Mouse (Mus musculus) embryonic facial prominence, embryonic 15.5 days (tissue): ENCODE data around the gene Gm48551. TPM values are rescaled to one million over a fixed set of nuclear protein-coding genes. Genes with fewer than 3 reads are reported as not detected.
A peak's percentile ranks its signal among the peaks of the same experiment; 100 is the strongest.

Experiments
- ATAC-seq: fragments of 200-750 bp; cut with Nextera tagmentation; 2 replicates; pipeline ENCODE4 v1.8.0; 2017; ENCODE audit warnings: low read depth, moderate TSS enrichment; ENCODE audit not compliant: insufficient number of reproducible peaks, low FRiP score, low TSS enrichment
- H3K27ac ChIP-seq: fragments of 300-500 bp; sonication (generic); replicated peaks from 2 replicates; pipeline ENCODE4 v1.5.1; 2015; ENCODE audit warnings: mild to moderate bottlenecking, inconsistent platforms
- H3K27me3 ChIP-seq: fragments of 300-500 bp; sonication (generic); 2 replicates; pipeline ENCODE4 v1.6.1; 2015; ENCODE audit warnings: inconsistent platforms
- H3K36me3 ChIP-seq: fragments of 300-500 bp; sonication (generic); 2 replicates; pipeline ENCODE4 v1.6.1; 2015; ENCODE audit warnings: mild to moderate bottlenecking, inconsistent platforms
- H3K4me1 ChIP-seq: fragments of 300-500 bp; sonication (generic); 2 replicates; pipeline ENCODE4 v1.6.1; 2015; ENCODE audit warnings: inconsistent platforms
- H3K4me2 ChIP-seq: fragments of 300-500 bp; sonication (generic); replicated peaks from 2 replicates; pipeline ENCODE4 v1.6.1; 2015; ENCODE audit warnings: mild to moderate bottlenecking, inconsistent platforms
- H3K4me3 ChIP-seq: fragments of 300-500 bp; sonication (generic); replicated peaks from 2 replicates; pipeline ENCODE4 v1.5.1; 2015; ENCODE audit warnings: mild to moderate bottlenecking, inconsistent platforms
- H3K9ac ChIP-seq: fragments of 300-500 bp; sonication (generic); 2 replicates; pipeline ENCODE4 v1.6.1; 2015; ENCODE audit warnings: inconsistent platforms
- H3K9me3 ChIP-seq: fragments of 300-500 bp; sonication (generic); replicated peaks from 2 replicates; pipeline ENCODE4 v1.6.1; 2016; ENCODE audit warnings: inconsistent platforms
- WGBS: fragments of 180-500 bp; shearing (Covaris S2); methylation state at CpG from one replicate; pipeline ENCODE4 v1.1.7; 2015; 5-methylcytosine and 5-hydroxymethylcytosine counted together
- polyA plus RNA-seq: library from polyadenylated mRNA; unstranded; fragments of >200 nt; fragmentation: Nextera tagmentation; extraction: Ambion mirVana; gene quantifications from 2 replicates; pipeline ENCODE4 v1.2.1, GENCODE M21; 2015

Gene Gm48551
- polyA plus RNA-seq, 1 experiment from 2014 or later, result 3.1 TPM

- Histone ChIP-seq H3K36me3 (peaks cover 31% of the 10 kb centered on the region), H3K9ac (peak overlapping the region; percentile 88), H3K9me3 (no peaks in the 10 kb centered on the region), H3K27me3 (no peaks in the 10 kb centered on the region), H3K27ac (peak overlapping the region; percentile 29), H3K4me3 (peak overlapping the region; percentile 74), H3K4me2 (peak overlapping the region; percentile 77), H3K4me1 (peaks cover 34% of the 10 kb centered on the region)
- ATAC-seq, result no peak
- WGBS, result 44% methylated on average over 2 of the region's 2 CpGs
These were observed 7.0 kb upstream of the Gm48551 start for GRCm38 (mm10) chr10:81377362-81377664.

- Histone ChIP-seq H3K27ac (peak within 1 kb of the TSS; percentile 80), H3K27me3 (no peaks in the 10 kb centered on the region), H3K4me2 (peak within 1 kb of the TSS; percentile 77), H3K36me3 (peaks cover 24% of the 10 kb centered on the region), H3K4me1 (peaks cover 34% of the 10 kb centered on the region), H3K4me3 (peak within 1 kb of the TSS; percentile 74), H3K9me3 (no peaks in the 10 kb centered on the region), H3K9ac (peak within 1 kb of the TSS; percentile 88)
- no peak for ATAC-seq
- WGBS, result 0% methylated on average over 50 of the region's 59 CpGs
These were observed 6.3 kb upstream of the Gm48551 start, which contains the start of gene Fzr1 for GRCm38 (mm10) chr10:81377793-81378552. Gene Fzr1, minus strand, starts transcription at chr10:81378516.

GRCm38 (mm10) chr10:81378553-81379182 is 5.6 kb upstream of the Gm48551 start:
- ATAC-seq, result peak; percentile 97
- Histone ChIP-seq H3K27me3 (no peaks in the 10 kb centered on the region), H3K27ac (peak overlapping the region; percentile 80), H3K4me3 (peak overlapping the region; percentile 74), H3K4me2 (peak overlapping the region; percentile 77), H3K36me3 (peaks cover 17% of the 10 kb centered on the region), H3K9ac (peak overlapping the region; percentile 39), H3K4me1 (peaks cover 34% of the 10 kb centered on the region), H3K9me3 (no peaks in the 10 kb centered on the region)
- WGBS, result 1% methylated on average over 46 of the region's 46 CpGs

GRCm38 (mm10) chr10:81379183-81379553 is 5.1 kb upstream of the Gm48551 start:
- 60% methylated on average over 3 of the region's 3 CpGs for WGBS
- no peaks in the 10 kb centered on the region for H3K27me3 ChIP-seq
- H3K27ac ChIP-seq, result peak overlapping the region; percentile 80
- peak overlapping the region; percentile 39; the same call in 1 of the 2 replicates for H3K9ac ChIP-seq
- H3K4me2 ChIP-seq, result peak overlapping the region; percentile 77
- H3K36me3 ChIP-seq, result peaks cover 12% of the 10 kb centered on the region
- no peaks in the 10 kb centered on the region for H3K9me3 ChIP-seq
- ATAC-seq, result no peak
- peaks cover 34% of the 10 kb centered on the region for H3K4me1 ChIP-seq
- peak overlapping the region; percentile 74 for H3K4me3 ChIP-seq

GRCm38 (mm10) chr10:81379809-81380378 is 4.4 kb upstream of the Gm48551 start:
- Histone ChIP-seq H3K9ac (no peak overlapping the region), H3K27ac (no peak overlapping the region), H3K4me3 (no peak overlapping the region), H3K27me3 (no peaks in the 10 kb centered on the region), H3K4me1 (peaks cover 38% of the 10 kb centered on the region), H3K36me3 (peaks cover 10% of the 10 kb centered on the region; the same call in 1 of the 2 replicates), H3K9me3 (no peaks in the 10 kb centered on the region), H3K4me2 (no peak overlapping the region)
- 80% methylated on average over 6 of the region's 6 CpGs for WGBS
- ATAC-seq, result no peak

GRCm38 (mm10) chr10:81382039-81382438 is 2.2 kb upstream of the Gm48551 start:
- H3K9me3 ChIP-seq, result no peaks in the 10 kb centered on the region
- no peak for ATAC-seq
- WGBS, result 73% methylated on average over 5 of the region's 5 CpGs
- H3K27ac ChIP-seq, result no peak overlapping the region
- H3K4me2 ChIP-seq, result no peak overlapping the region
- H3K27me3 ChIP-seq, result no peaks in the 10 kb centered on the region
- H3K36me3 ChIP-seq, result peaks cover 12% of the 10 kb centered on the region
- no peak overlapping the region for H3K9ac ChIP-seq
- H3K4me3 ChIP-seq, result no peak overlapping the region
- peaks cover 34% of the 10 kb centered on the region for H3K4me1 ChIP-seq

GRCm38 (mm10) chr10:81384605-81384982 is 328 bp downstream of the Gm48551 start:
- H3K4me3 ChIP-seq, result peak overlapping the region; percentile 91
- under 1% methylated on average over 19 of the region's 19 CpGs for WGBS
- peaks cover 38% of the 10 kb centered on the region for H3K36me3 ChIP-seq
- ATAC-seq, result no peak
- H3K27ac ChIP-seq, result peak overlapping the region; percentile 89
- no peaks in the 10 kb centered on the region for H3K9me3 ChIP-seq
- H3K4me1 ChIP-seq, result peaks cover 27% of the 10 kb centered on the region
- peak overlapping the region; percentile 95 for H3K4me2 ChIP-seq
- H3K27me3 ChIP-seq, result no peaks in the 10 kb centered on the region
- peak overlapping the region; percentile 70 for H3K9ac ChIP-seq

GRCm38 (mm10) chr10:81385603-81386306 is 1.5 kb downstream of the Gm48551 start:
- Histone ChIP-seq H3K4me1 (peaks cover 33% of the 10 kb centered on the region), H3K27me3 (no peaks in the 10 kb centered on the region), H3K27ac (no peak overlapping the region), H3K36me3 (peaks cover 38% of the 10 kb centered on the region), H3K4me2 (peak overlapping the region; percentile 95), H3K9ac (no peak overlapping the region), H3K9me3 (no peaks in the 10 kb centered on the region), H3K4me3 (peak overlapping the region; percentile 91)
- 84% methylated on average over 22 of the region's 22 CpGs for WGBS
- ATAC-seq, result no peak

- Histone ChIP-seq H3K9me3 (no peaks in the 10 kb centered on the region), H3K36me3 (peaks cover 38% of the 10 kb centered on the region), H3K27me3 (no peaks in the 10 kb centered on the region), H3K4me3 (no peak overlapping the region), H3K27ac (no peak overlapping the region), H3K9ac (no peak overlapping the region), H3K4me2 (no peak overlapping the region), H3K4me1 (peaks cover 32% of the 10 kb centered on the region)
- ATAC-seq, result no peak
- 92% methylated on average over 20 of the region's 20 CpGs for WGBS
These were observed 3.5 kb downstream of the Gm48551 start for GRCm38 (mm10) chr10:81387716-81388115.

GRCm38 (mm10) chr10:81388505-81389055 is 4.3 kb downstream of the Gm48551 start, which contains the start of gene Gm48552:
Gene Gm48552, plus strand, starts transcription at chr10:81389005.
- Histone ChIP-seq H3K4me2 (no peak within 1 kb of the TSS), H3K36me3 (peaks cover 38% of the 10 kb centered on the region), H3K4me3 (no peak within 1 kb of the TSS), H3K27ac (no peak within 1 kb of the TSS), H3K9ac (no peak within 1 kb of the TSS), H3K4me1 (peaks cover 41% of the 10 kb centered on the region), H3K27me3 (no peaks in the 10 kb centered on the region), H3K9me3 (no peaks in the 10 kb centered on the region)
- ATAC-seq, result no peak
- WGBS, result 83% methylated on average over 5 of the region's 5 CpGs

GRCm38 (mm10) chr10:81389373-81389772 is 5.1 kb downstream of the Gm48551 start:
- ATAC-seq, result no peak
- H3K9ac ChIP-seq, result no peak overlapping the region

More at GRCm38 (mm10) chr10:81389373-81389772, 5.1 kb downstream of the Gm48551 start:
- no peak overlapping the region for H3K27ac ChIP-seq
- WGBS, result 58% methylated on average over 3 of the region's 3 CpGs
- peaks cover 48% of the 10 kb centered on the region for H3K4me1 ChIP-seq
- peaks cover 38% of the 10 kb centered on the region for H3K36me3 ChIP-seq
- H3K27me3 ChIP-seq, result no peaks in the 10 kb centered on the region
- no peaks in the 10 kb centered on the region for H3K9me3 ChIP-seq
- no peak overlapping the region for H3K4me3 ChIP-seq
- H3K4me2 ChIP-seq, result no peak overlapping the region
